8 mouse cellular contexts compared by ENCODE assay signal in genomic region chr1:127205501-127206019, GRCm38 (mm10). TPM values are rescaled to one million over a fixed set of nuclear protein-coding genes. Genes with fewer than 3 reads are reported as not detected.
DNase-seq lines count a peak whose midpoint lies in the region; ATAC-seq and TF ChIP-seq lines count a peak whose summit lies in the region.

No protein-coding gene starts in this region.

- peak; percentile 3; the same call in 1 of the 2 replicates for ATAC-seq in forebrain, embryonic 13.5 days
- ATAC-seq in midbrain, embryonic 16.5 days, result peak; percentile 6
- no peak for ATAC-seq in megakaryocyte-erythroid progenitor cell, adult 5-6 weeks (replicated peaks; ENCODE audit: low FRiP score, low TSS enrichment, poor library complexity, severe bottlenecking)

- intact Hi-C loops in left cerebral cortex, postnatal 4 days (cut with DNase I), result loop anchor here (10.0 kb wide), 1 partner anchor 191 kb away; no protein-coding TSS in a partner anchor

- TF ChIP-seq POLR2A in bone marrow, adult 2 months (IDR thresholded peaks at IDR 0.05; ENCODE audit: borderline replicate concordance, control insufficient read depth, low read depth, low read length), result no peak

- no peaks in the 10 kb centered on the region for H3K27me3 ChIP-seq in forebrain, embryonic 13.5 days
- no peaks in the 10 kb centered on the region for H3K27me3 ChIP-seq in midbrain, embryonic 16.5 days (ENCODE audit: control insufficient read depth, insufficient read depth, low read depth, low read length)

- H3K4me3 ChIP-seq in bone marrow, adult 2 months (replicated peaks; ENCODE audit: control insufficient read depth, low read depth, low read length), result peak overlapping the region; percentile 84
- H3K4me3 ChIP-seq in forebrain, embryonic 13.5 days, result peak overlapping the region; percentile 77
- peak overlapping the region; percentile 83 for H3K4me3 ChIP-seq in midbrain, embryonic 16.5 days (ENCODE audit: low read depth, low read length)

- DNase-seq in left cerebral cortex, adult 18-20 months (ENCODE audit: low spot score in 2 of 2), result peak; percentile 41 to 61
- no peak for DNase-seq in left cerebral cortex, adult 11 months (ENCODE audit: low spot score)
- peak; percentile 21 for DNase-seq in left cerebral cortex, postnatal 4 days
- DNase-seq in urinary bladder, adult 18-20 months (ENCODE audit: low spot score in 2 of 2), result no peak

- no peaks in the 10 kb centered on the region for H3K9me3 ChIP-seq in forebrain, embryonic 13.5 days (replicated peaks)
- no peaks in the 10 kb centered on the region for H3K9me3 ChIP-seq in midbrain, embryonic 16.5 days (replicated peaks; ENCODE audit: control insufficient read depth, low read length, poor library complexity, severe bottlenecking)

- peak overlapping the region; percentile 92 for H3K4me2 ChIP-seq in forebrain, embryonic 13.5 days
- H3K4me2 ChIP-seq in midbrain, embryonic 16.5 days (ENCODE audit: low read length), result peak overlapping the region; percentile 65

- peak overlapping the region; percentile 92 for H3K9ac ChIP-seq in forebrain, embryonic 13.5 days
- H3K9ac ChIP-seq in midbrain, embryonic 16.5 days (ENCODE audit: low read depth, low read length), result peak overlapping the region; percentile 79

- 2% methylated on average over 24 of the region's 24 CpGs for WGBS in bone marrow, adult 2 months
- under 1% methylated on average over 24 of the region's 24 CpGs for WGBS in forebrain, embryonic 13.5 days
- WGBS in midbrain, embryonic 16.5 days, result under 1% methylated on average over 24 of the region's 24 CpGs

- peak overlapping the region; percentile 81 for H3K27ac ChIP-seq in bone marrow, adult 2 months (ENCODE audit: control insufficient read depth, insufficient read depth, low read depth, low read length, poor library complexity)
- peak overlapping the region; percentile 93 for H3K27ac ChIP-seq in forebrain, embryonic 13.5 days
- peak overlapping the region; percentile 95 for H3K27ac ChIP-seq in midbrain, embryonic 16.5 days (ENCODE audit: low read length)

- TF ChIP-seq CTCF in bone marrow, adult 2 months (IDR thresholded peaks at IDR 0.05; ENCODE audit: control insufficient read depth, insufficient read depth, low read length), result no peak

- H3K4me1 ChIP-seq in bone marrow, adult 2 months (ENCODE audit: control insufficient read depth, insufficient read depth, low read length), result peaks cover 2% of the 10 kb centered on the region; the same call in 1 of the 2 replicates
- peaks cover 27% of the 10 kb centered on the region for H3K4me1 ChIP-seq in forebrain, embryonic 13.5 days
- peaks cover 27% of the 10 kb centered on the region for H3K4me1 ChIP-seq in midbrain, embryonic 16.5 days (ENCODE audit: control insufficient read depth, insufficient read depth, low read length)

- H3K36me3 ChIP-seq in forebrain, embryonic 13.5 days (ENCODE audit: poor library complexity, severe bottlenecking), result no peaks in the 10 kb centered on the region
- H3K36me3 ChIP-seq in midbrain, embryonic 16.5 days (ENCODE audit: control insufficient read depth, insufficient read depth, low read length), result no peaks in the 10 kb centered on the region

RNA-seq across cellular contexts. Expression of gene Mgat5, which starts 0.7 kb away (rescaled TPM):
- total RNA-seq in left cerebral cortex, adult 18-20 months (2021), result 10 to 100 TPM; 70.4 to 74.1 TPM
- polyA plus RNA-seq in bone marrow, adult 2 months (2011; ENCODE audit: insufficient read depth, insufficient read length, low replicate concordance, missing spikeins), result 3.0 and 9.7 TPM in 2 replicates
- polyA plus RNA-seq in forebrain, embryonic 13.5 days (2015; fragmentation: Nextera tagmentation; extraction: Ambion mirVana), result 8.9 and 10.1 TPM in 2 replicates
- total RNA-seq in left cerebral cortex, postnatal 4 days (2021), result 10 to 100 TPM; 48.2 to 48.9 TPM
- polyA plus RNA-seq in midbrain, embryonic 16.5 days (2015; fragmentation: Nextera tagmentation; extraction: Ambion mirVana), result 16.0 and 16.3 TPM in 2 replicates
- 18.9 and 23.8 TPM in 2 replicates for total RNA-seq in megakaryocyte-erythroid progenitor cell, adult 5-6 weeks (2014; fragmentation: Nextera tagmentation)
- 16.0 and 17.2 TPM in 2 replicates for total RNA-seq in megakaryocyte-erythroid progenitor cell, adult 5-6 weeks (2017)

Comparison
In these comparisons a context has a peak if more than half of its experiments do, and no peak if none do; other contexts are left out.
1. DNase-seq: peak in left cerebral cortex, adult 18-20 months (2 of 2) and left cerebral cortex, postnatal 4 days (single experiment); none in left cerebral cortex, adult 11 months (single experiment) and urinary bladder, adult 18-20 months (0 of 2).
2. Peak in every context shown above with its lines, with median percentiles within 50 percentile points of each other: H3K27ac ChIP-seq and H3K4me3 ChIP-seq.